Mouse (Mus musculus): Measurements from ENCODE around the gene Acad9. TPM values are rescaled to one million over a fixed set of nuclear protein-coding genes. Genes with fewer than 3 reads are reported as not detected.

Gene Acad9
- polyA plus RNA-seq (2012; rRNA removed): 20.9 and 23.0 TPM in 2 replicates

DNA sequence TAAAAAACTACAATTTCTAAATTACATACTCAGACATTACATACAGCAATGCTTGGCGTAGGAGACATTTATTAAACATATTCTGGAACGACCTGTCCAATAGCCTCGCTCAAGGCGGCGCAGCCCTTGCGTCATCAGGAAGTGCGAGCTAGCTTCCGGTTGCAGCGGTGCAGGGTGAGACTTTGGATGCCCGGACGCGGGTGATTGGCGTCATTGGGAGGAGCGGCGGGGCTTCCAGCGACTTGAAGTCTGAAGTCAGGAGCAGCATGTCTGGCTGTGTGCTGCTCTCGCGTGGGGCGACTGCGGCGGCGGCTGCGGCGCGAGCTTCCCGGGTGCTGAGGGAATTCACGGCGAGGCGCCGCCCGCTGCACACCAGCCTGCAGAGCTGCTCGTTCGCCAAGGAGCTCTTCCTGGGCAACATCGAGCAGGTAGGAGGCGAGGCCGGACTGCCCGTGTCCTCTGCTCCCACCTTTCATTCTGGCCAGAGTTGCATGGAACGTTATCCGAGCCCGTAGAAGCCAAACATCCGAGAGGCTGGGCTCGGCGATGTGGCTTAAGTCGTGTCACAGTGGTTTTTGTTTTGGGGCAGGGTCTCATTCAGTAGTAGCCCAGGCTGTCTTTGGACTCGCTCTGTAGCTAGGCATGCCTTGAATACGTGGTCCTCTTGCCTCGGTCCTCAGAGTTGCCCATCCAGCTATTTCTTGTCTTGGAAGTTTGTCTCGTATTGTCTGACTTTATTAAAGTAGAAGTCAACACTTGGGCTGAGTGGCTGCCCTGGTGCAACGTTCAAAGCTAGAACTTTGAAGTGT lies at the start of gene Acad9:
Gene Acad9 (plus strand): TSS at position 137 of the 809 bp plus-strand sequence.

DNA sequence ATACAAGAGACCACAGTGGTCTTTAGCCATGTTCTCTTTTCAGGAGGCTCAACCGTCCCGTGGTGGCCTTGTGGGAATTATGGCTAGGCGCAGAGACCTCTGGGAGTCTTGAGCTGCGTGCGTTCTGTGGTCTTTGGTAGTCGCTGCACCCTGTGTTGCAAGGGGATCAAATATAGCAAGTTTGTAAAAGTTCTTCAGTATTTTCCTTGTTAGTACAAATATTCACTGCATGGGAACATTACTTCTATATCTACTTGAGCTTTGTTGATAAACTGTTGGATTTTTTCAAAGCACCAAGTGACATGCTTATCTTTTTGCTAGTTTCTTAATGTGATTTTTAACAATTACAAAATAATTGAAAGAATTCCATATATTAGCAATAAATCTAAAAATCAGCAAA lies 12.3 kb upstream of the Acad9 start, which contains the start of gene Ccdc144b:
Gene Ccdc144b (minus strand): TSS at position 101 of the 400 bp plus-strand sequence.

Other genes starting within 250 kb of the Acad9 start
- gene Dcun1d1, start 128.5 kb upstream of the Acad9 start, polyA plus RNA-seq (2012; rRNA removed): 1.9 and 3.2 TPM in 2 replicates
- gene Mccc1, start 65.3 kb upstream of the Acad9 start, polyA plus RNA-seq (2012; rRNA removed): 17.3 and 18.2 TPM in 2 replicates
- gene Ccdc144b, start 12.4 kb upstream of the Acad9 start, polyA plus RNA-seq (2012; rRNA removed): not detected in 2 replicates
- 1.00 and 1.0 TPM in 2 replicates for gene D3Ertd254e, start 85.0 kb downstream of the Acad9 start, polyA plus RNA-seq (2012; rRNA removed)
- gene Qrfpr, start 156.3 kb downstream of the Acad9 start, polyA plus RNA-seq (2012; rRNA removed): not detected in 2 replicates